Mouse (Mus musculus): ENCODE measurements at regions not wholly inside any gene's neighbourhood (a gene's known extent, or its start where the extent isn't known, plus 50 kb on each side); places are given as distances from the start of the nearest gene placed in this dataset.

GRCm38 (mm10) chr11:45621824-45622223 is 230.0 kb upstream of the Clint1 start:
- TF ChIP-seq CTCF (IDR thresholded peaks at IDR 0.05; ENCODE audit: borderline replicate concordance, extremely low read depth, insufficient read depth, insufficient read length): no peak
- no peak for TF ChIP-seq POLR2A (IDR thresholded peaks at IDR 0.05; ENCODE audit: borderline replicate concordance, extremely low read depth, insufficient read depth, insufficient read length, poor library complexity, severe bottlenecking)

All from brain, embryonic 14.5 days (tissue).